Mouse (Mus musculus) embryonic stem cell, embryonic (primary cell): ENCODE data around the gene Sgsm3.

Experiments used
- CTCF ChIA-PET, 4 experiments: fragments of 300-600 bp in 2 of 4; fragments of 350-600 bp in 2 of 4; sonication (Branson Sonifier 250); formaldehyde crosslinking; loops; one replicate each; lab custom pipeline; 2022; ENCODE audit warnings: inconsistent platforms in 2 of 4; lab: Charles Lee
- POLR2A ChIA-PET, 4 experiments: fragments of 300-600 bp in 2 of 4; fragments of 350-600 bp in 2 of 4; sonication (Branson Sonifier 250); formaldehyde crosslinking; loops; one replicate each; lab custom pipeline; 2022; ENCODE audit warnings: antibody characterized with exemption in 4 of 4, inconsistent platforms in 1 of 4; lab: Charles Lee

Gene Sgsm3

DNA sequence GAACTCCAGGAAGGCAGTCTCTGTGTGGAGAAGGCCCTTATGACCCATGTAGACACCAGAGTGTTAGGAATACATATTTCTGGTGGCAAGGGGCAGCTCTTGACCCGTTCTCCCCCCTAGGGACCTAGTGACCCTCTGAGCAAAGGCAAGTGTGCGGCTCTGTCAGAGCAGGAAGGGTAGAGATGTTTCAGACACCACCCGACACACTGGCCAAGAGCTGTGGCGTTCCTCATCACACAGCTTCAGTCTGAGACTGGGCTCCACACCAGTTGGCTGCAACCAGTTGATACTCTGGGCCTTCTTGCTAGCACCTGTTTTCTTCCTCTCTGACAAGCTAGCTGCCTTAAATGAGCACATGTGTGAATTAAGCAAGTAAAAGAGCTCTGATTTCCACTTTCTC lies 54.0 kb downstream of the Sgsm3 start:
- ChIA-PET POLR2A (interaction anchor here in 3 of 4 experiments (0.5 to 1.3 kb wide), 10 partner anchors 9 to 388 kb away, joined by 3 to 5 read pairs (median 3); partner anchors contain the start of genes St13 (in 1 of the 3), Tnrc6b (in 1 of the 3) and Xpnpep3 (in 1 of the 3)), CTCF (interaction anchor here in 2 of 4 experiments (0.6 to 1.5 kb wide), 4 partner anchors 10 to 840 kb away, joined by 3 to 4 read pairs (median 3); no protein-coding TSS in a partner anchor)

DNA sequence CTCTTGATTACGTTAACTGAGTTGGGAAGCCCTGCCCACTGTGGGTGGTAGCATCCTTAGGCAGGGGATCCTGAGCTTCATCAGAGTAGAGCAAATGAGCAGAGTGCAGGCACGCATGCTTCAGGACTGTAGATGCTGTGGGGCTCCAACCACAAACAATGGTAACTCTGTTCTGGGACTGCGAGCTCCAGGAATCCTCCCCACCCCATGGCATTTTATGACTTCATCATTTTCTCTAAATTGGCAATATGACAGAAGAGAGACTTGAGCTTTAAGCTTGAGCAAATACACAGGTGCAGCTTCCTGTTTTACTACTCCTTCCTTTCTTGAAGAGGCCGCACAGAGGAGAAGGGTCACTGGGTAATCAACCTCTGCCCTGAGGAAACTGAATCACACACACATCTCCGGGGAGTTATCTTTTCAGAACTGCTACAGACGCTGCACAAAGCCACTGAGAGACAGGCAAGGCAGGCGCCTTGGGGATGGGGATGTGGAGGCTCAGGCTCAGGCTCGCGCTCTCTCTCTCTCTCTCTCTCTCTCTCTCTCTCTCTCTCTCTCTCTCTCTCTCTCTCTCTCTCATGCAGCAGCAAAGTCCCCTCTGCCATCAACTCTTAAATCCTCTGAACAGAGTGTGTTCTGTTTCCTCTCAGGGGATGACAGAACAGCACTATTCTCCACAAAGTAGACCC lies 55.5 kb downstream of the Sgsm3 start:
- ChIA-PET CTCF (interaction anchor here in 1 of 4 experiments (1.0 to 1.3 kb wide), 2 partner anchors 9 to 10 kb away, joined by 3 read pairs; no protein-coding TSS in a partner anchor), POLR2A (interaction anchor here in 3 of 4 experiments (0.5 to 1.1 kb wide), 6 partner anchors 9 to 106 kb away, joined by 3 to 4 read pairs (median 3); no protein-coding TSS in a partner anchor)

DNA sequence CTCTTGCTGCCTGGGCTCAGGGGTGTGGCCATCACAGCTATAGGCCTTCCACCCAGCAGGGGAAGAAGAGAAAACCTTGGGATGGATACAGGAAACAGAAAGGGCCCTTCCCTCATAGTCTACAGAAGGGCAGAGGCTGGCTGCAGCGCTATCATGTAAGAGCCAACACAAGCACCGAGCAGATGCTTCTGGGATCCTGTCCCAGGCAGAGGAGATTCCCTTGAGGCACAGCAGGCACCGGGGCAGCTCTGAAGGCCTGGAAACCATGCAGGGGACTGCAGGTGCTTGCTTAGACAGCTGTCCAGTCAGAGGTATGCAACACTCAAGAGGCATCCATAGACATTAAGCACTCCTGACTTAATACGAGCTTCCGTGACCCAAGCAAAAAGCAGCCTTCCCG lies 56.6 kb downstream of the Sgsm3 start:
- ChIA-PET CTCF (interaction anchor here in 2 of 4 experiments (0.6 to 2.2 kb wide), 5 partner anchors 9 to 52 kb away, joined by 3 to 6 read pairs (median 3); no protein-coding TSS in a partner anchor), POLR2A (interaction anchor here (0.5 to 1.7 kb wide), 12 partner anchors 9 to 1084 kb away, joined by 3 to 8 read pairs (median 3); no protein-coding TSS in a partner anchor)

DNA sequence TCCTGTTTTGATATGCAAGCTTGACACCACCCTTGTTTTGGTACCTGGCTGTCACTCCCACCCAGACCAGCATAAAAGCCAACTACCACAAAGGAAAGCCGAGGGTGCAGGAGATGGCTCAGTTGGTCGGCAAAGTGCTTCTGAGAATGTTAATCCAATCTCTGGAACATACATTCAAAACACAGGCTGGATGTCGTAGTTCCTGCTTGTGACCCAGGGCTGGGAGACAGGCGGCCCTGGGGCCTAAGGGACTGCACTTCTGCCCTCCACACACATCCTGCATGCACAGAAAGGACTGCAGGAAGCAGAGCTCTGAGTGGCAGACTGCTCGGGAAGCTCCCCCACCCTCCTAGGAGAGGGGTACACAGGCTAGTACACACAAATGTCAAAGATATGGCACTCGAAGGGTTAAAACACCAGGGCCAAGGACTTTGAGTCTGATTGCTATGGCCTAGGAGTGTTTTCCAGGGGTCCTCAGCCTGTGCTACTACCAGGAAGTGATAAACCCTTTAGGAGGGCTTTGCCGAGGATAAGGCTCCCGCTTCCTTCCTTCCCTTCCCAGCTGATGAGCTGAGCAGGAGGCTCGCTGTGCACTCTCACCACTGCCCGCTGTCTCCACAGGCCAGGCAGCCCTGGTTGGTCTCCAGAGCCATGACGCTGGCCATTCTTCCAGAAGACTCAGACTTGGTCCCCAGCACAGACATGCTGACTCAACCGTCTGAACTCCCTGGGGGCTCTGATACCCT lies 58.0 kb downstream of the Sgsm3 start:
- CTCF ChIA-PET, result interaction anchor here in 3 of 4 experiments (0.6 to 2.2 kb wide), 4 partner anchors 10 to 271 kb away, joined by 3 to 6 read pairs (median 4); no protein-coding TSS in a partner anchor
- POLR2A ChIA-PET, result interaction anchor here in 2 of 4 experiments (0.6 to 1.7 kb wide), 7 partner anchors 8 to 418 kb away, joined by 3 to 8 read pairs (median 4); no protein-coding TSS in a partner anchor

DNA sequence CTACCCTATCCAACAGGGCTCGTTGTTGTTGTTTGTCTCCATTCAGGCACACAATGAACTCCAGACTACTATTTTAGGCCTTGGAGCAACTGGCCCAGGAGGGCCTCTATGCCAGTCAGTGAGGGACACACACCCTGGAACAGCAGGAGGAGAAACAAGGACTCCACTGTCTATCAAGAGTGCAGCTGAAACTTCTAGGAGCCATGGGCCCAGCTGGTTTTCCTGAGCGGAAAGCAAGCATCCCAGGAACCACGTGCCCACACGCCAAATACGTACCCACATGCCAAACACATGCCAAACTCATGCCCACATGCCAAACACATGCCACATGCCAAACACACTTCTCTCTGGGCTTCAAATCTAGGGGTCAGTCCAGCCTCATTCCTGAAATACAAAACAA lies 60.9 kb downstream of the Sgsm3 start:
- ChIA-PET POLR2A (interaction anchor here in 2 of 4 experiments (0.6 to 0.9 kb wide), 5 partner anchors 10 to 328 kb away, joined by 3 to 6 read pairs (median 3); partner anchors contain the start of gene Tnrc6b (in 1 of the 2)), CTCF (interaction anchor here in 1 of 4 experiments (1.0 kb wide), 1 partner anchor 29 kb away, joined by 3 read pairs; no protein-coding TSS in a partner anchor)

DNA sequence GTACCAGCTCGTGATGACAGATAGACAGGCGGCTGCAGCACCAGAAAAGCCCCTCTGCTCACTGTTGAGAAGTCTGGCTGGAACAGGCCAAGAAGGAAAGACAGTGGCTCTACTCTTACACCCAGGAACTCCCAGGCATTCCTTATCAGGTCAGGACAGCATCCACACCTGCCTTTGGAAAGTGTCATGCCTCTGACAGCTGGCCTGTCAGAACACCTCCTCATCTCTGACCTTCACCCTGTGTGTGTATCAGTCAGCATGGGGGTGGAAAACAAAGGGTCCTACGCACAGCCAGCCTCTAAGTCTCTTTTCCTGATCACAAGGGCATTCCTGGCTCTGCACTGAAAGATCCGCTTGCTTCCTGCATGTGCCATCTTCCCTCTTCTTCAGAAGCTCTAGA lies 64.2 kb downstream of the Sgsm3 start:
- ChIA-PET CTCF (interaction anchor here (0.6 to 2.6 kb wide), 16 partner anchors 10 to 408 kb away, joined by 3 to 19 read pairs (median 4); partner anchors contain the start of gene Mrtfa (in 1 of the 4)), POLR2A (interaction anchor here in 2 of 4 experiments (0.8 to 1.1 kb wide), 7 partner anchors 8 to 175 kb away, joined by 3 to 4 read pairs (median 3); no protein-coding TSS in a partner anchor)

DNA sequence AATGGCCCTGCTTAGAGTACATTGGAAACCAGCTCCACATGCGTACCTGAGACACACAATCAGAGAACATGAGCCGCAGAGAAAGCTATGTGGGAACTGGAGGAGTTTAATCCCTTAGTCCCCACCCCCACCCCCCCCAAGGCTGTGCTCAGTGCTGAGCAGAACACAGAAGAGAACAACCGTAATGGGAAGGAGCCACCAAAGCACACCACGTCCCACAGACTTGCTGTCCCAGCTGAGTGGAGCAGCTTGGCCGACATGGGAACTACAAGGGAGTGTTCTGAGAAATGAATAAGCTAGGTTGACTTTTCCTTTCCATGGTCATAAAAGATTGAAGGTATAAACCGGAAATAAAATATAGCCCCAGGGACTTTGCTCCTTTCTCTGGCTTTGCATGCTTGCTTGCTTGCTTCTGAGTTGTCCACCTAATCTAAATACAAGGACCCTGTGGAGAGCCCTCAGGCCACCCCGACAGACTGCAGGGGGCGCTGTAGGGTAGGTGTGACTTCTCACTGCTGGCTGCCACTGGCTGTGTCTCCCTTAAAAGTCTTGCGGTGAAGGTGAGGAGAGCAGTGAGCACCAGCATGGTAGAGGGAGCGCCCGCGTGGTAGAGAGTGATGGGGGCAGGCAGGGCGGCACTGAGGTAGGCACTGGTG lies 64.8 kb downstream of the Sgsm3 start:
- POLR2A ChIA-PET, result interaction anchor here in 2 of 4 experiments (0.8 to 1.4 kb wide), 7 partner anchors 8 to 175 kb away, joined by 3 to 4 read pairs (median 3); no protein-coding TSS in a partner anchor
- CTCF ChIA-PET, result interaction anchor here (0.6 to 2.6 kb wide), 18 partner anchors 10 to 409 kb away, joined by 3 to 19 read pairs (median 4); partner anchors contain the start of gene Mrtfa (in 1 of the 4)

DNA sequence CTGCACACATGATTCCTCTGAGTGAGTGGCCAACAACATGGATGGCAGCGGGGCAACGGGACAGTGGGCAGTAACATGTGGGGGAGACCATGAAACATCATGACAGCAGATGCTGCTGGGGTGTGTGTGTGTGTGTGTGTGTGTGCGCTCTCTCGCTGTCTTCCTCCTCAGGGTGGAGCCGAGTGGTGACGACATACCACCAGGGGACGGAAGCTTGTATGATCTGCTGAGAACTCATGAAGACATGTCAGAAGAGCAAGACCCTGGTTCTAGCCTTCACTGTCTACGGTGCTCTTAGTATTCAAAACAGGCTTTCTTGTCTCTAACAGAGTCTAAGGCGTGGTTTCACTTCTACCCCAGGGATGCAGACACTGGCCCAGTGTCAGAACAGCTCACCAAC lies 66.9 kb downstream of the Sgsm3 start:
- CTCF ChIA-PET, result interaction anchor here in 3 of 4 experiments (0.5 to 2.4 kb wide), 6 partner anchors 9 to 350 kb away, joined by 3 to 8 read pairs (median 6); no protein-coding TSS in a partner anchor
- POLR2A ChIA-PET, result interaction anchor here in 2 of 4 experiments (0.6 to 1.7 kb wide), 6 partner anchors 9 to 81 kb away, joined by 3 to 5 read pairs (median 4); no protein-coding TSS in a partner anchor

DNA sequence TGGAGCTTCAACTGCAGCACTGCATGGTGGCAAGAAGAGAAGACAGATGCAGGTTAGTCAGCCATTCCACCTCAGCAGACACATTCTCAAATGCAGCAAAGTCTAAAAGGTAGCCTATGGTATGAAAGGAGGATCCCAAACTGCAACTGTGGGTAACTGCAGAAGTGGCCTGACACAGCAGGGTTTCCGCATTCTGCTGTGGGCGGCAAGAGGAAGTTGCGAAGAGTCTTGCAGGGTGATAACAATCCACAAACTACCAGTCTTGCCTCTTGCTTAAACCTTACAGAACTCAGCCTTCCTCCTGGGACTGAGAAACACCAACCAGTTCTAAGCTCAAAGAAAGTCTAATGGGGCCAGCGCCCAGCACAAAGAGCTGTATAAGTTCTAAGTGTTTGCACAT lies 67.8 kb downstream of the Sgsm3 start:
- POLR2A ChIA-PET, result interaction anchor here in 2 of 4 experiments (0.9 to 1.7 kb wide), 6 partner anchors 10 to 32 kb away, joined by 3 to 5 read pairs (median 4); no protein-coding TSS in a partner anchor
- CTCF ChIA-PET, result interaction anchor here in 3 of 4 experiments (0.5 to 2.4 kb wide), 10 partner anchors 10 to 390 kb away, joined by 3 to 8 read pairs (median 4); no protein-coding TSS in a partner anchor

DNA sequence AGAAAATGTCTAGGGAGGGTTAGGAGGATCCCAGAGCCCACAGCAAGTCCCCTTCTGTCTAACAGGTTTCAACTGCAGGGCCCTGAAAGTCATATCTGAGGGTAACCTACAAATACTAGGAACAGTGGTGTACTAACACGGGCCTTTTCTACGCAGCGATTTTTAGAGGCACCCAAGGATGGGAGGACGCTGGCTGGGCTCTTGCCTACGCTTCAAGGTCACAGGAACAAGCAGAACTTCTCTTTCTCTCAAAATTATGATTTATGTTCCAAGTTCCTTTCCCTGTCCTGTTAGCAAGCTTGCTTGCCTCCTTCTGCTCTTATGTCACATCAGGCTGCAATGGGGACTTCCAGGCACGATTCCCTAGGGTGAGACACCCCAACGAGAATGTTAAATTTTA lies 68.5 kb downstream of the Sgsm3 start:
- CTCF ChIA-PET, result interaction anchor here in 3 of 4 experiments (0.9 to 2.4 kb wide), 6 partner anchors 10 to 351 kb away, joined by 3 to 8 read pairs (median 5); no protein-coding TSS in a partner anchor
- POLR2A ChIA-PET, result interaction anchor here in 2 of 4 experiments (0.9 to 1.4 kb wide), 4 partner anchors 12 to 32 kb away, joined by 3 to 5 read pairs (median 4); no protein-coding TSS in a partner anchor

DNA sequence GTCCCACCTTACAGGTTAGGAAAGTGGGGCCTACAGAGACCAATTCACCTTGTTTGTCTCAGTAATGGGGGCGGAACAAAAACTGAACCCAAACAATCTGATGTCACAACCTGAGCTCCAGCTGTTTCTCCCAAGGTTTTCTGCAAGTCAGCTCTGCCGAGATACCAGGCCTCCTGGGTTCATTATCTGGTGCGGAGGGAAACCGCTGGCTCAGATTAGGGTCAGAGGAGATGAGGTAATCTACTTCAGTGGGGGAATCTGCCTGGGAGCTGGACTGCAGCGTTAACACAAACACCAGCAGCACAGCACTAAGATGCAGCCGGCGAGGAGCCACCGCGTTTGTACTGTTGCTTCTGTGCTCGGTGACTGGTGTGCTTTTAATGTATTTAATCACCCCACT lies 69.9 kb downstream of the Sgsm3 start:
- ChIA-PET CTCF (interaction anchor here in 3 of 4 experiments (0.6 to 1.1 kb wide), 6 partner anchors 14 to 343 kb away, joined by 3 to 12 read pairs (median 4); no protein-coding TSS in a partner anchor), POLR2A (interaction anchor here (0.6 to 1.6 kb wide), 13 partner anchors 13 to 1651 kb away, joined by 3 to 13 read pairs (median 4); partner anchors contain the start of gene Mrtfa (in 1 of the 4))

DNA sequence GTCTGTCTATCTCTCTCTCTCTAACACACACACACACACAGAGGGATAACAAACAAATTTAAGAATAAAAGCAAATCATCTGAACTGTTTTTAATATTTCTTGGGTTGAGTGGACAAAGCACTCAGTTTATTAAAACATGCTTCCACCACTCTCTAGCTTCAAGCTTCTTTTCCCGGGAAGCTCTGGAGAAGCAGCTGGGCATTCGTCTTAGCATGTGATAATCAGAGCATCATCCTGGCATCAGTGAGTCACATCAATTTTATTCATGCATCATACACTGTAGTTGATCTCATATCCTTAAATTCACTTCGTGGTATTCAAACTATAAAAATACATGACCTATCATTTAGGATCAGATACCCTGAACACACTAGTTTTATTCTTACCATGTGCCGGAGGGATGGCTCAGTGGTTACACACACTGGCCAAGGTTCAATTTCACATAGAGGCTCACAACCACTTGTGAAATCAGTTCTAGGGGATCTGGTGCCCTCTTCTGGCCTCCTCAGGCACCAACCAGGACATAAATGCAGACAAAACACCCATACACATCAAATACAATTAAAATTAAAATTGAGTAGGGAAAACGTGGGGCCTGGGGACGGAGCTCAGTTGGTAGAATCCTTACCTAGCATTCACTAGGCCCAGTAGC lies 72.0 kb downstream of the Sgsm3 start:
- POLR2A ChIA-PET, result interaction anchor here in 1 of 4 experiments (0.6 to 1.6 kb wide), 5 partner anchors 18 to 171 kb away, joined by 3 to 5 read pairs (median 3); no protein-coding TSS in a partner anchor
- CTCF ChIA-PET, result interaction anchor here in 2 of 4 experiments (1.0 to 1.5 kb wide), 4 partner anchors 15 to 40 kb away, joined by 3 to 6 read pairs (median 4); no protein-coding TSS in a partner anchor

DNA sequence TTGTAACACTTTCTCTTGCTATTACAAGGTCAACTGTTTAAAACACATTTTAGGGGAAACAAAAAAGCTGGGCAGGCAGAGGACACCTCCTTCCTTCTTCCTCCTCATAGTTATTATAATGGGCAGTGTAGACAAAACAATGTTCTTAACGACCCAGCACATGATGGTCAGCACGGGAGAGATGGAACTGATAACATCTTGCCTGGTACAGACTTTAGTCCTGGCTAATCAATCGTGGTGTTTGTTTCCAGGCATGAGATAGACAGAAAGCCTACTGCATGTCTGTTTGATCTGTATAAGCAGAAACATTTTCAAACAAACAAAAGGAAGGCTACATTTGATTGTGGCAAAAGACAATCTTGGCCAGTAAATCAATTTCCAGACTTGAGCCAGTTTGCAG lies 72.9 kb downstream of the Sgsm3 start:
- CTCF ChIA-PET, result interaction anchor here in 1 of 4 experiments (1.0 kb wide), 1 partner anchor 41 kb away, joined by 3 read pairs; no protein-coding TSS in a partner anchor
- POLR2A ChIA-PET, result interaction anchor here in 2 of 4 experiments (0.6 to 1.6 kb wide), 3 partner anchors 25 to 1151 kb away, joined by 3 read pairs; no protein-coding TSS in a partner anchor

DNA sequence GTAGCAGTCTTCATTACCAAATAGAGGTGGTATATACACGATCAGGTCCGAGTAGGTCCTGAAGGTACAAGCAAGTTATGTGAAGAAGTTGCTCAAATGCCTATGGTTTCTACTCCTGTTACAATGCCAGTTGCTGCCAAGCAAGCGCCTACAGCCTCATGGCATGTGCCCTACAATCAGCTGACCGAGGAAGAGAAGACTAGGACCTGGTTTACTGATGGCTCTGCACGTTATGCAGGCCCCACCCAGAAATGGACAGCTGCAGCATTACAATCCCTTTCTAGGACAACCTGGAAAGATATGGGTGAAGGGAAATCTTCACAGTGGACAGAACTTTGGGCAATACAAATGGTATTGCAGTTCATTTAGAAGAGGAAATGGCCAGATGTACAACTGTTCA lies 74.9 kb downstream of the Sgsm3 start:
- POLR2A ChIA-PET, result no interaction called here
- CTCF ChIA-PET, result interaction anchor here in 1 of 4 experiments (1.4 kb wide), 1 partner anchor 8 kb away, joined by 5 read pairs; no protein-coding TSS in a partner anchor

DNA sequence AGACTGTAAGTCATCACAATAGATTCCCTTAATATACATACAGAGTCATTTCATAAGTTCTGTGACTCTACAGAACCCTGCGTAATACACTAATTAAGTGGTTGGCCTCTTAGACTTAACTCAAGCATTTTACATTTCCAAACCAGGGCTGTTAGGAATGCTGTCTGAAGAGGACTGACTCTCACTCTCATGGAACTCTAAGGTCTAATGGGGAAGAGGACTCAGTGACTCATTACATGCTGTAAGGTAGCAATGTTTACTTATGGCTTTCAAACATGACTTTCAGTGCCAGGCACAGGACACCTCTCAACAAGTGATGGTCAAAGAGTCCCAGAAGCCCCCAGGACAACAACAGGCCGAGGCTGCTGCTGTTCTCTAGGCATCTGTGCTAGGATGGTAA lies 77.9 kb downstream of the Sgsm3 start:
- CTCF ChIA-PET, result interaction anchor here in 1 of 4 experiments (0.5 kb wide), 1 partner anchor 351 kb away, joined by 9 read pairs; no protein-coding TSS in a partner anchor
- POLR2A ChIA-PET, result interaction anchor here in 1 of 4 experiments (0.7 kb wide), 1 partner anchor 22 kb away, joined by 3 read pairs; no protein-coding TSS in a partner anchor

DNA sequence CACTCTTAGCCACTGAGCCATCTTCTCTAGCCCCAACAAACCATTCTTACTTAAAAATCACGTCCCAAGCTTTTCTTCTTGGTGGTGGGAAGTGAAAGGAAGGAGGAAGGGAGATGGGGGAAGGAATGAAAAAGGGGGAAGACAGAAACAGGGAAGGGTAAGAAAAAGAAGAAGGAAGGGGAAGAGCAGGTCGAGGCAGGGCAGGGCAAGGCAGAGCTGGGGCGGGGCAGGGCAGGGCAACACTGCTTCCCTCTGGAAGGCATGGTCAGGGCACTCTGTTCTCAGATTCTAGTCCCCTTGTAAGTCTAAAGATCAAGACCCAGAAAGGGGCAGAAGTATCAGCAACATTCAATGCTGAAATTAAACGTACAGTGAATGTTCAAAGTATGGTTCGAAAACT lies 80.2 kb downstream of the Sgsm3 start:
- CTCF ChIA-PET, result interaction anchor here in 3 of 4 experiments (0.5 to 1.0 kb wide), 3 partner anchors 15 to 289 kb away, joined by 3 read pairs; no protein-coding TSS in a partner anchor
- POLR2A ChIA-PET, result interaction anchor here in 3 of 4 experiments (0.5 to 1.9 kb wide), 9 partner anchors 12 to 527 kb away, joined by 3 to 4 read pairs (median 3); partner anchors contain the start of genes Ep300 (in 1 of the 3) and Tnrc6b (in 1 of the 3)
